In the genomic region with DNA sequence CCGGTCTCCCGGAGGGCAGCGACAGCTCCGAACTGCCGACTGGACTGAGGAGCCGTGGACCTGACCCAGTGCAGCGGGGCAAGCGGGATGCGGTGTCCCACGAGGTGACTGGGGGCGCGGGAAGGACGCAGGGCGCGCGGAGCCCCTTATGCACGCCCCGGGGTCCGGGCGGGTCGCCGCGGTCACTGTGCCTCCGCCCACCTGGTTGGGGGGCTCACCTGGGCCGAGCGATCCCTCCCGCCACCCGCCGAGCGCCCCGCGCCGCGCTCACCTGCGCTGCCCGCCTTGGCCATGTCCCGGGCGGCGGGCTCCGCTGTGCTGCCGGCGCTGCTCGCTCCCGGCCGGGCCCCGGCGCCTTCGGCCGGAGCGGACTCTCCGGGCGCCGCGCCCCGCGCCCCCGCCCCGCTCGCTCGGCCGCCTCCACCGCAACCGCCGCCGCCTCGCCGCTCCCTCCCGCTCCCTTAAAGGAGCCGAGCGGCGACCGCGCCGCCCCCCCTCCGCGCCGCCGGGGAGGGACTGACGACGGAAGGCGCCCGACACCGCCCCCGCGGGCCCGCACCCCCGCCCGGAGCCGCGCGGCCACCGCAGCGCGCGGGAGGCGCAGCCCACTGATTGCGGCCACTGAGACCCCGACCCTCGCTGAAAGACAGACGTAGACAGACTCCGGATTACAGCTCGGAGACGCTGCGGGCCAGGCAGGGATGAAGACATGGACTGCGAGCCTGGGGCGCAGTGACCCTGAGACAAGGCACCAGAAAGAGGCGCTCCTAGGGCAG, we compare ENCODE assay signal across 8 mouse cellular contexts. TPM values are rescaled to one million over a fixed set of nuclear protein-coding genes. Genes with fewer than 3 reads are reported as not detected.
A peak's percentile ranks its signal among the peaks of the same experiment; 100 is the strongest.
DNase-seq lines count a peak whose midpoint lies in the region; ATAC-seq and TF ChIP-seq lines count a peak whose summit lies in the region.
"Had no signal": no experiment of that assay in that cellular context is flagged by ENCODE, and none has a peak within 500 bp of the region (broad histone marks: within the 10 kb centered on the region; RNA-seq: fewer than 3 reads in every experiment).

A gene (minus strand): TSS at position 396 of the 776 bp plus-strand sequence.

- H3K9me3 ChIP-seq in forebrain, embryonic 11.5 days (ENCODE audit: control insufficient read depth, low read length): no peaks in the 10 kb centered on the region
- H3K9me3 ChIP-seq in midbrain, embryonic 11.5 days (ENCODE audit: control insufficient read depth, low read length): no peaks in the 10 kb centered on the region

- H3K9ac ChIP-seq in forebrain, embryonic 11.5 days (ENCODE audit: low read length): peak within 1 kb of the TSS; percentile 68
- peak within 1 kb of the TSS; percentile 71 for H3K9ac ChIP-seq in midbrain, embryonic 11.5 days (ENCODE audit: low read length)

- peak within 1 kb of the TSS; percentile 98 for H3K4me2 ChIP-seq in forebrain, embryonic 11.5 days (ENCODE audit: low read depth, low read length, severe bottlenecking)
- H3K4me2 ChIP-seq in midbrain, embryonic 11.5 days: peak within 1 kb of the TSS; percentile 99

- no peak within 1 kb of the TSS for H3K27ac ChIP-seq in forebrain, embryonic 11.5 days (ENCODE audit: low read depth, low read length)
- H3K27ac ChIP-seq in midbrain, embryonic 11.5 days (ENCODE audit: low read depth, low read length): no peak within 1 kb of the TSS

- no peak for DNase-seq in Patski (ENCODE audit: low read depth, low spot score)
- peak; percentile 61 to 79 for DNase-seq in adrenal gland, postnatal 36 days
- peak; percentile 62 for DNase-seq in forebrain, embryonic 11.5 days (ENCODE audit: low spot score)
- peak; percentile 33 to 49 for DNase-seq in heart, postnatal 10 days
- peak in 1 of 2 experiments; percentile 48 for DNase-seq in left cerebral cortex, postnatal 14 days (ENCODE audit: low spot score in 2 of 2)
- DNase-seq in midbrain, embryonic 11.5 days (ENCODE audit: low spot score, missing footprints): no peak

- TF ChIP-seq CTCF in Patski (IDR thresholded peaks at IDR 0.05): no peak

- in situ Hi-C loops in Patski (cut with MboI; ENCODE audit: low pct_unique_long_range_greater_than_20kb): no loop called here

- H3K4me1 ChIP-seq in forebrain, embryonic 11.5 days (replicated peaks; ENCODE audit: control insufficient read depth, insufficient read depth, low read length): peaks cover 6% of the 10 kb centered on the region; the same call in 1 of the 2 replicates
- H3K4me1 ChIP-seq in midbrain, embryonic 11.5 days (ENCODE audit: control insufficient read depth, insufficient read depth, low read length): peaks cover 9% of the 10 kb centered on the region

- CTCF ChIA-PET in Patski (lab: Charles Lee): interaction anchor here (1.5 kb wide), 1 partner anchor 9 kb away, joined by 3 read pairs; no protein-coding TSS in a partner anchor

- no peaks in the 10 kb centered on the region for H3K36me3 ChIP-seq in forebrain, embryonic 11.5 days (ENCODE audit: control insufficient read depth, insufficient read depth, low read length)
- no peaks in the 10 kb centered on the region for H3K36me3 ChIP-seq in midbrain, embryonic 11.5 days (ENCODE audit: control insufficient read depth, insufficient read depth, low read length)

- peak within 1 kb of the TSS; percentile 67 for H3K4me3 ChIP-seq in forebrain, embryonic 11.5 days (ENCODE audit: low read depth, low read length)
- peak within 1 kb of the TSS; percentile 69 for H3K4me3 ChIP-seq in midbrain, embryonic 11.5 days (ENCODE audit: low read depth, low read length)

- peak; percentile 41 for ATAC-seq in Patski
- peak; percentile 30; the same call in 1 of the 2 replicates for ATAC-seq in forebrain, embryonic 11.5 days (replicated peaks; ENCODE audit: low FRiP score)
- peak; percentile 63; the same call in 1 of the 2 replicates for ATAC-seq in midbrain, embryonic 11.5 days (ENCODE audit: low FRiP score)
- no peak for ATAC-seq in megakaryocyte progenitor cell, adult 5-6 weeks (replicated peaks; ENCODE audit: poor library complexity)

- POLR2A ChIA-PET in Patski (lab: Charles Lee): interaction anchor here (0.8 to 1.1 kb wide), 2 partner anchors 13 to 17 kb away, joined by 3 read pairs; no protein-coding TSS in a partner anchor

- intact Hi-C loops in heart, postnatal 10 days (cut with DNase I): loop anchor here (2.0 kb wide), 1 partner anchor 83 kb away; no protein-coding TSS in a partner anchor
- intact Hi-C loops in left cerebral cortex, postnatal 14 days (cut with DNase I): loop anchor here (5.0 kb wide), 1 partner anchor 83 kb away; no protein-coding TSS in a partner anchor

- under 1% methylated on average over 93 of the region's 107 CpGs for WGBS in forebrain, embryonic 11.5 days
- under 1% methylated on average over 70 of the region's 107 CpGs for WGBS in midbrain, embryonic 11.5 days

- no peaks in the 10 kb centered on the region for H3K27me3 ChIP-seq in Patski
- H3K27me3 ChIP-seq in forebrain, embryonic 11.5 days (ENCODE audit: control insufficient read depth, insufficient read depth, low read length): peaks cover 41% of the 10 kb centered on the region
- peaks cover 47% of the 10 kb centered on the region for H3K27me3 ChIP-seq in midbrain, embryonic 11.5 days (ENCODE audit: control insufficient read depth, insufficient read depth, low read length)

RNA-seq across cellular contexts. Expression of the gene that starts here (rescaled TPM):
- 5.0 TPM for polyA plus RNA-seq in Patski (2021)
- total RNA-seq in adrenal gland, postnatal 36 days (2021): 1 to 10 TPM; 1.8 to 3.0 TPM
- polyA plus RNA-seq in forebrain, embryonic 11.5 days (2014; fragmentation: Nextera tagmentation; extraction: Ambion mirVana): 0.20 and 0.43 TPM in 2 replicates
- 1 to 10 TPM; 1.3 to 2.1 TPM for total RNA-seq in heart, postnatal 10 days (2021)
- 10 to 100 TPM; 56.9 to 61.3 TPM for total RNA-seq in left cerebral cortex, postnatal 14 days (2021)
- 0.56 and 0.99 TPM in 2 replicates for polyA plus RNA-seq in midbrain, embryonic 11.5 days (2014; fragmentation: Nextera tagmentation; extraction: Ambion mirVana)
- total RNA-seq in megakaryocyte progenitor cell, adult 5-6 weeks (2015): not detected in 2 replicates
- total RNA-seq in megakaryocyte progenitor cell, adult 5-6 weeks (2017): not detected in 2 replicates
- total RNA-seq: common myeloid progenitor, adult 5-6 weeks had no signal

Comparison
In these comparisons a context has a peak if more than half of its experiments do, and no peak if none do; other contexts are left out.
1. RNA of the gene that starts here (total RNA-seq): 56.9 to 61.3 TPM in left cerebral cortex, postnatal 14 days; 1.8 to 3.0 TPM in adrenal gland, postnatal 36 days, 1.3 to 2.1 TPM in heart, postnatal 10 days and not detected in megakaryocyte progenitor cell, adult 5-6 weeks; every median in the first group is over 10 times any median in the second.
2. Peak in DNase-seq, ATAC-seq, H3K4me3 ChIP-seq, H3K9ac ChIP-seq and H3K4me2 ChIP-seq in forebrain, embryonic 11.5 days; RNA of the gene not detected or under 1 TPM.
3. Peak in ATAC-seq, H3K4me3 ChIP-seq, H3K9ac ChIP-seq and H3K4me2 ChIP-seq in midbrain, embryonic 11.5 days; RNA of the gene not detected or under 1 TPM.
4. DNase-seq: peak in adrenal gland, postnatal 36 days (2 of 2) and heart, postnatal 10 days (2 of 2); none in Patski (single experiment) and midbrain, embryonic 11.5 days (single experiment).